Mouse (Mus musculus) bone marrow, adult 2 months (tissue): ENCODE data around the gene Agtpbp1. TPM values are rescaled to one million over a fixed set of nuclear protein-coding genes. Genes with fewer than 3 reads are reported as not detected.

ENCODE experiments used
- H3K27ac ChIP-seq: fragments of 200-500 bp; 2 replicates; pipeline ENCODE4 v1.5.1; 2012; ENCODE audit warnings: low read depth, mild to moderate bottlenecking, control low read depth, inconsistent platforms, low read length; ENCODE audit not compliant: control insufficient read depth, poor library complexity, insufficient read depth
- H3K4me1 ChIP-seq: fragments of 200-500 bp; 2 replicates; pipeline ENCODE4 v1.6.1; 2011; ENCODE audit warnings: low read length; ENCODE audit not compliant: control insufficient read depth, insufficient read depth
- H3K4me3 ChIP-seq: fragments of 200-500 bp; replicated peaks from 2 replicates; pipeline ENCODE3; 2011; ENCODE audit warnings: mild to moderate bottlenecking, low read depth, low read length, control low read depth; ENCODE audit not compliant: control insufficient read depth
- CTCF ChIP-seq: fragments of 200-500 bp; IDR thresholded peaks from 2 replicates; pipeline ENCODE4 v1.5.1; 2011; ENCODE audit warnings: low read length, control low read depth; ENCODE audit not compliant: control insufficient read depth, insufficient read depth
- POLR2A ChIP-seq: fragments of 200-500 bp; IDR thresholded peaks from 2 replicates; pipeline ENCODE4 v1.6.1; 2011; ENCODE audit warnings: low read depth, mild to moderate bottlenecking, control low read depth, low read length, borderline replicate concordance; ENCODE audit not compliant: control insufficient read depth
- WGBS: fragments of 180-500 bp; shearing (Covaris S2); methylation state at CpG from one replicate; pipeline ENCODE4 v1.1.7; 2018; 5-methylcytosine and 5-hydroxymethylcytosine counted together
- polyA plus RNA-seq: library from polyadenylated mRNA; stranded (reverse); fragments of >200 nt; gene quantifications from 2 replicates; pipeline ENCODE4 v1.2.4, GENCODE M21; 2011; ENCODE audit warnings: low replicate concordance; ENCODE audit not compliant: missing spikeins, insufficient read depth, insufficient read length

Agtpbp1 gene
- polyA plus RNA-seq, 1 experiment = 56.6 TPM

- no peak overlapping the region for H3K4me3 ChIP-seq
- no peak overlapping the region for H3K27ac ChIP-seq
- WGBS = 71% methylated on average over 10 of the region's 10 CpGs
- TF ChIP-seq CTCF (no peak), POLR2A (no peak)
- no peaks in the 10 kb centered on the region; the same call in 1 of the 2 replicates for H3K4me1 ChIP-seq
These were observed 20.1 kb downstream of the Agtpbp1 start for GRCm38 (mm10) chr13:59564923-59565322.

GRCm38 (mm10) chr13:59564505-59564904, 20.5 kb downstream of the Agtpbp1 start:
- H3K4me1 ChIP-seq = no peaks in the 10 kb centered on the region; the same call in 1 of the 2 replicates
- TF ChIP-seq CTCF (no peak), POLR2A (no peak)
- H3K4me3 ChIP-seq = no peak overlapping the region
- WGBS = 85% methylated on average over 4 of the region's 4 CpGs
- no peak overlapping the region for H3K27ac ChIP-seq

- WGBS = 25% methylated on average over 2 of the region's 2 CpGs
- TF ChIP-seq CTCF (no peak), POLR2A (no peak)
- no peaks in the 10 kb centered on the region; the same call in 1 of the 2 replicates for H3K4me1 ChIP-seq
- no peak overlapping the region for H3K27ac ChIP-seq
- no peak overlapping the region for H3K4me3 ChIP-seq
These were observed 22.6 kb downstream of the Agtpbp1 start for GRCm38 (mm10) chr13:59562471-59562870.

GRCm38 (mm10) chr13:59558776-59559175, 26.3 kb downstream of the Agtpbp1 start:
- Histone ChIP-seq H3K4me1 (peaks cover 3% of the 10 kb centered on the region), H3K27ac (peak overlapping the region; percentile 17), H3K4me3 (no peak overlapping the region)
- TF ChIP-seq CTCF (no peak), POLR2A (no peak)
- 57% methylated on average over 5 of the region's 5 CpGs for WGBS

- peak overlapping the region; percentile 95 for H3K27ac ChIP-seq
- under 1% methylated on average over 48 of the region's 73 CpGs for WGBS
- H3K4me3 ChIP-seq = peak overlapping the region; percentile 85
- TF ChIP-seq POLR2A (0 out of 2 replicates have a peak, but pooled peaks have one; percentile 17), CTCF (no peak)
- H3K4me1 ChIP-seq = peaks cover 3% of the 10 kb centered on the region
These were observed 27.6 kb downstream of the Agtpbp1 start for GRCm38 (mm10) chr13:59557185-59557985.

- Histone ChIP-seq H3K27ac (peak overlapping the region; percentile 95), H3K4me3 (peak overlapping the region; percentile 79), H3K4me1 (peaks cover 3% of the 10 kb centered on the region)
- TF ChIP-seq CTCF (no peak), POLR2A (peak; percentile 24; the same call in 1 of the 2 replicates)
- under 1% methylated on average over 44 of the region's 45 CpGs for WGBS
These were observed 28.4 kb downstream of the Agtpbp1 start for GRCm38 (mm10) chr13:59556670-59557069.

GRCm38 (mm10) chr13:59555613-59556192, 29.3 kb downstream of the Agtpbp1 start:
- Histone ChIP-seq H3K4me1 (peaks cover 3% of the 10 kb centered on the region), H3K27ac (no peak overlapping the region), H3K4me3 (no peak overlapping the region)
- no peak for TF ChIP-seq CTCF
- no peak for TF ChIP-seq POLR2A
- 84% methylated on average over 8 of the region's 8 CpGs for WGBS

- H3K4me3 ChIP-seq = no peak overlapping the region
- WGBS = 78% methylated on average over 17 of the region's 17 CpGs
- TF ChIP-seq POLR2A (no peak), CTCF (no peak)
- H3K27ac ChIP-seq = no peak overlapping the region
- peaks cover 3% of the 10 kb centered on the region for H3K4me1 ChIP-seq
These were observed 30.1 kb downstream of the Agtpbp1 start for GRCm38 (mm10) chr13:59554772-59555505.
